Mouse (Mus musculus): ENCODE data around the gene Coro1b. TPM values are rescaled to one million over a fixed set of nuclear protein-coding genes. Genes with fewer than 3 reads are reported as not detected.
A peak's percentile ranks its signal among the peaks of the same experiment; 100 is the strongest.

The Coro1b gene
- total and polyA plus RNA-seq, 2 experiments from 2014 or later = 90.7 to 137 TPM

GRCm38 (mm10) chr19:4147782-4148490 lies 483 bp upstream of the Coro1b start:
- WGBS = 33% methylated on average over 9 of the region's 9 CpGs
- Histone ChIP-seq H3K36me3 (ENCODE audit: insufficient read depth, low read length) (peaks cover 9% of the 10 kb centered on the region; the same call in 1 of the 2 replicates), H3K4me3 (ENCODE audit: low read length) (peak overlapping the region; percentile 92), H3K4me1 (ENCODE audit: insufficient read depth, low read length) (peaks cover 14% of the 10 kb centered on the region), H3K9me3 (ENCODE audit: low read length) (no peaks in the 10 kb centered on the region), H3K4me2 (ENCODE audit: low read depth, low read length) (peak overlapping the region; percentile 87), H3K27ac (peak overlapping the region; percentile 79; the same call in 1 of the 2 replicates), H3K27me3 (ENCODE audit: insufficient read depth, low read length) (no peaks in the 10 kb centered on the region), H3K9ac (replicated peaks; ENCODE audit: low read length) (peak overlapping the region; percentile 90)
- DNase-seq (ENCODE audit: low spot score) (no peak), ATAC-seq (no peak)
- TF ChIP-seq CTCF (IDR thresholded peaks at IDR 0.05; ENCODE audit: low read depth) = no peak

GRCm38 (mm10) chr19:4148819-4149218 lies 400 bp downstream of the Coro1b start:
- peak overlapping the region; percentile 90 for H3K9ac ChIP-seq (replicated peaks; ENCODE audit: low read length)
- H3K4me1 ChIP-seq (ENCODE audit: insufficient read depth, low read length) = peaks cover 14% of the 10 kb centered on the region
- H3K27ac ChIP-seq = peak overlapping the region; percentile 79
- H3K9me3 ChIP-seq (ENCODE audit: low read length) = no peaks in the 10 kb centered on the region
- peak; percentile 27 for ATAC-seq
- no peak for TF ChIP-seq CTCF (IDR thresholded peaks at IDR 0.05; ENCODE audit: low read depth)
- WGBS = 3% methylated on average over 8 of the region's 8 CpGs
- no peak for DNase-seq (ENCODE audit: low spot score)
- H3K27me3 ChIP-seq (ENCODE audit: insufficient read depth, low read length) = no peaks in the 10 kb centered on the region
- peaks cover 9% of the 10 kb centered on the region; the same call in 1 of the 2 replicates for H3K36me3 ChIP-seq (ENCODE audit: insufficient read depth, low read length)
- peak overlapping the region; percentile 87 for H3K4me2 ChIP-seq (ENCODE audit: low read depth, low read length)
- peak overlapping the region; percentile 92 for H3K4me3 ChIP-seq (ENCODE audit: low read length)

- TF ChIP-seq CTCF (IDR thresholded peaks at IDR 0.05; ENCODE audit: low read depth) = no peak
- Histone ChIP-seq H3K36me3 (ENCODE audit: insufficient read depth, low read length) (peaks cover 9% of the 10 kb centered on the region; the same call in 1 of the 2 replicates), H3K4me2 (ENCODE audit: low read depth, low read length) (peak overlapping the region; percentile 87), H3K27me3 (ENCODE audit: insufficient read depth, low read length) (no peaks in the 10 kb centered on the region), H3K9me3 (ENCODE audit: low read length) (no peaks in the 10 kb centered on the region), H3K9ac (replicated peaks; ENCODE audit: low read length) (peak overlapping the region; percentile 90), H3K4me3 (ENCODE audit: low read length) (peak overlapping the region; percentile 92), H3K4me1 (ENCODE audit: insufficient read depth, low read length) (peaks cover 14% of the 10 kb centered on the region), H3K27ac (peak overlapping the region; percentile 79; the same call in 1 of the 2 replicates)
- DNase-seq (ENCODE audit: low spot score) = no peak
- WGBS = 91% methylated on average over 11 of the region's 11 CpGs
- no peak for ATAC-seq
Measured at GRCm38 (mm10) chr19:4149283-4149682, 864 bp downstream of the Coro1b start.

GRCm38 (mm10) chr19:4149764-4150461 lies 1.5 kb downstream of the Coro1b start:
- no peak overlapping the region for H3K4me3 ChIP-seq (ENCODE audit: low read length)
- H3K36me3 ChIP-seq (ENCODE audit: insufficient read depth, low read length) = peaks cover 9% of the 10 kb centered on the region; the same call in 1 of the 2 replicates
- no peak for TF ChIP-seq CTCF (IDR thresholded peaks at IDR 0.05; ENCODE audit: low read depth)
- ATAC-seq (no peak), DNase-seq (ENCODE audit: low spot score) (no peak)
- no peaks in the 10 kb centered on the region for H3K27me3 ChIP-seq (ENCODE audit: insufficient read depth, low read length)
- H3K9ac ChIP-seq (replicated peaks; ENCODE audit: low read length) = no peak overlapping the region
- peak overlapping the region; percentile 87; the same call in 1 of the 2 replicates for H3K4me2 ChIP-seq (ENCODE audit: low read depth, low read length)
- peaks cover 14% of the 10 kb centered on the region for H3K4me1 ChIP-seq (ENCODE audit: insufficient read depth, low read length)
- no peak overlapping the region for H3K27ac ChIP-seq
- no peaks in the 10 kb centered on the region for H3K9me3 ChIP-seq (ENCODE audit: low read length)
- 94% methylated on average over 17 of the region's 17 CpGs for WGBS

GRCm38 (mm10) chr19:4150567-4151487 lies 2.4 kb downstream of the Coro1b start:
- Histone ChIP-seq H3K27ac (no peak overlapping the region), H3K27me3 (ENCODE audit: insufficient read depth, low read length) (no peaks in the 10 kb centered on the region), H3K4me1 (ENCODE audit: insufficient read depth, low read length) (peaks cover 14% of the 10 kb centered on the region), H3K9ac (replicated peaks; ENCODE audit: low read length) (no peak overlapping the region), H3K4me2 (ENCODE audit: low read depth, low read length) (no peak overlapping the region), H3K9me3 (ENCODE audit: low read length) (no peaks in the 10 kb centered on the region), H3K4me3 (ENCODE audit: low read length) (no peak overlapping the region), H3K36me3 (ENCODE audit: insufficient read depth, low read length) (peaks cover 9% of the 10 kb centered on the region; the same call in 1 of the 2 replicates)
- ATAC-seq (no peak), DNase-seq (ENCODE audit: low spot score) (no peak)
- TF ChIP-seq CTCF (IDR thresholded peaks at IDR 0.05; ENCODE audit: low read depth) = no peak
- WGBS = 85% methylated on average over 22 of the region's 22 CpGs

- no peak overlapping the region for H3K4me2 ChIP-seq (ENCODE audit: low read depth, low read length)
- no peak for ATAC-seq
- H3K4me3 ChIP-seq (ENCODE audit: low read length) = no peak overlapping the region
- no peaks in the 10 kb centered on the region for H3K27me3 ChIP-seq (ENCODE audit: insufficient read depth, low read length)
- no peak for TF ChIP-seq CTCF (IDR thresholded peaks at IDR 0.05; ENCODE audit: low read depth)
- H3K36me3 ChIP-seq (ENCODE audit: insufficient read depth, low read length) = peaks cover 9% of the 10 kb centered on the region; the same call in 1 of the 2 replicates
- no peaks in the 10 kb centered on the region for H3K9me3 ChIP-seq (ENCODE audit: low read length)
- 72% methylated on average over 5 of the region's 5 CpGs for WGBS
- H3K27ac ChIP-seq = no peak overlapping the region
- peaks cover 14% of the 10 kb centered on the region for H3K4me1 ChIP-seq (ENCODE audit: insufficient read depth, low read length)
- no peak overlapping the region for H3K9ac ChIP-seq (replicated peaks; ENCODE audit: low read length)
- DNase-seq (ENCODE audit: low spot score) = no peak
Measured at GRCm38 (mm10) chr19:4151488-4151860, 3.1 kb downstream of the Coro1b start.
